Mouse (Mus musculus) liver, embryonic 11.5 days (tissue): ENCODE data around the gene Prokr2. TPM values are rescaled to one million over a fixed set of nuclear protein-coding genes. Genes with fewer than 3 reads are reported as not detected.

Experiments
- ATAC-seq: fragments of 200-750 bp; cut with Nextera tagmentation; replicated peaks from 2 replicates; pipeline ENCODE4 v1.8.0; 2017; ENCODE audit warnings: moderate number of reproducible peaks, mild to moderate bottlenecking, moderate TSS enrichment, moderate library complexity; ENCODE audit not compliant: low FRiP score
- DNase-seq: peaks from one replicate; pipeline ENCODE4 v3.0.0-alpha.2; 2017; ENCODE audit warnings: low spot score
- H3K27ac ChIP-seq: fragments of 300-500 bp; sonication (generic); 2 replicates; pipeline ENCODE4 v1.5.1; 2014; ENCODE audit warnings: mild to moderate bottlenecking, low read depth, low read length, control low read depth
- H3K27me3 ChIP-seq: fragments of 300-500 bp; sonication (generic); replicated peaks from 2 replicates; pipeline ENCODE4 v1.6.1; 2014; ENCODE audit warnings: low read length, mixed read lengths; ENCODE audit not compliant: control insufficient read depth, insufficient read depth
- H3K36me3 ChIP-seq: fragments of 300-500 bp; sonication (generic); 2 replicates; pipeline ENCODE4 v1.6.1; 2014; ENCODE audit warnings: mild to moderate bottlenecking, low read length, moderate library complexity, mixed read lengths; ENCODE audit not compliant: control insufficient read depth, insufficient read depth
- H3K4me1 ChIP-seq: fragments of 300-500 bp; sonication (generic); replicated peaks from 2 replicates; pipeline ENCODE4 v1.6.1; 2014; ENCODE audit warnings: low read length, mixed read lengths; ENCODE audit not compliant: control insufficient read depth, insufficient read depth
- H3K4me2 ChIP-seq: fragments of 300-500 bp; sonication (generic); 2 replicates; pipeline ENCODE4 v1.6.1; 2014; ENCODE audit warnings: mild to moderate bottlenecking, control low read depth, moderate library complexity
- H3K4me3 ChIP-seq: fragments of 300-500 bp; sonication (generic); 2 replicates; pipeline ENCODE4 v1.5.1; 2014; ENCODE audit warnings: low read depth, low read length, control low read depth
- H3K9ac ChIP-seq: fragments of 300-500 bp; sonication (generic); 2 replicates; pipeline ENCODE4 v1.6.1; 2014; ENCODE audit warnings: low read depth, low read length, control low read depth
- H3K9me3 ChIP-seq: fragments of 300-500 bp; sonication (generic); 2 replicates; pipeline ENCODE4 v1.6.1; 2016; ENCODE audit warnings: low read length, inconsistent platforms, mixed read lengths; ENCODE audit not compliant: control insufficient read depth
- WGBS: fragments of 180-500 bp; shearing (Covaris S2); extraction: QIAGEN DNeasy Blood & Tissue Kit; methylation state at CpG from one replicate; pipeline ENCODE4 v1.1.7; 2014; 5-methylcytosine and 5-hydroxymethylcytosine counted together
- polyA plus RNA-seq: library from polyadenylated mRNA; unstranded; fragments of >200 nt; fragmentation: Nextera tagmentation; extraction: Ambion mirVana; gene quantifications from 2 replicates; pipeline ENCODE4 v1.2.1, GENCODE M21; 2014

Gene Prokr2
- polyA plus RNA-seq: 2.6 and 3.2 TPM in 2 replicates

DNA sequence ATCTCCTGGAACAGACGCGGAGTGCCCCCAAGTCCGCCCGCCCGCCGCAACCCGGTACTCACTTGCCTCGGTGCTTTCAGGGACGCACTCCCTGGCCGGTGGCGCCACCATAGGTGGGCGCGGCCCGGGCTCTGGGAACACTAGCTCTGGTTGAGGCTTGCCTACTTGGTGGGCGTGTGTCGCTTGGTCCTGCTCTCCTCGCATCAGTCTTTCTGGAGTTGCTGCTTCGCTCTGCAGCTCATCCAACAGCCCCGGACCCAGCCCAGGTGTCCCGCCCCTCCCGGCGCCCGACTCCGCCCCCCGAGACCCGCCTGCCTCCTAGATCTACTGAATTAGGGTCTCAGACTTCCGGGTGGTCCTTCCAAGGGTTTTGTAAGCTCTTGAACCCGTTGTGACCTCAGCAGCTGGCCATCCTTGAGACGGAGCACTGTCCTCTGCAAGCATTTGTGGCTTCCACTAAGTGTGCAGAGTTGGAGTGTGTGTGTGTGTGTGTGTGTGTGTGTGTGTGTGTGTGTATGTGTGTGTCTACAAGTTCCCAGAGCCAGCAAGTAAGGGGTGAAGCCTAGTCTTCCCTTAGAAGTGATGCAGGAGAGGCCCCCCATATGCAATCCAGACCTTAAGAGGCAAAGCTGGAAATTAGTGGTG lies at the start of gene Prokr2:
TSS of gene Prokr2 (minus strand) at position 254 of the 645 bp plus-strand sequence.
- no peaks in the 10 kb centered on the region for H3K9me3 ChIP-seq
- H3K27me3 ChIP-seq: peaks cover 36% of the 10 kb centered on the region
- H3K4me3 ChIP-seq: peak within 1 kb of the TSS; percentile 51
- H3K4me1 ChIP-seq: no peaks in the 10 kb centered on the region
- no peak for ATAC-seq
- H3K27ac ChIP-seq: no peak within 1 kb of the TSS
- 2% methylated on average over 29 of the region's 29 CpGs for WGBS
- no peak within 1 kb of the TSS; the same call in 1 of the 2 replicates for H3K9ac ChIP-seq
- H3K4me2 ChIP-seq: peak within 1 kb of the TSS; percentile 82
- DNase-seq: peak; percentile 57
- no peaks in the 10 kb centered on the region for H3K36me3 ChIP-seq

GRCm38 (mm10) chr2:132427160-132427941 lies 42.1 kb upstream of the Prokr2 start:
- Histone ChIP-seq H3K9ac (no peak overlapping the region), H3K27ac (no peak overlapping the region), H3K4me3 (no peak overlapping the region), H3K4me1 (no peaks in the 10 kb centered on the region), H3K9me3 (no peaks in the 10 kb centered on the region), H3K4me2 (no peak overlapping the region), H3K27me3 (no peaks in the 10 kb centered on the region), H3K36me3 (no peaks in the 10 kb centered on the region)
- 58% methylated on average over 17 of the region's 17 CpGs for WGBS
- ATAC-seq (no peak), DNase-seq (no peak)

- Histone ChIP-seq H3K4me1 (no peaks in the 10 kb centered on the region), H3K27me3 (no peaks in the 10 kb centered on the region), H3K9me3 (no peaks in the 10 kb centered on the region), H3K27ac (no peak overlapping the region), H3K4me3 (no peak overlapping the region), H3K36me3 (no peaks in the 10 kb centered on the region), H3K9ac (no peak overlapping the region), H3K4me2 (no peak overlapping the region)
- DNase-seq (no peak), ATAC-seq (no peak)
- WGBS: 72% methylated on average over 6 of the region's 6 CpGs
Observed at GRCm38 (mm10) chr2:132425576-132425975, 40.3 kb upstream of the Prokr2 start.

DNA sequence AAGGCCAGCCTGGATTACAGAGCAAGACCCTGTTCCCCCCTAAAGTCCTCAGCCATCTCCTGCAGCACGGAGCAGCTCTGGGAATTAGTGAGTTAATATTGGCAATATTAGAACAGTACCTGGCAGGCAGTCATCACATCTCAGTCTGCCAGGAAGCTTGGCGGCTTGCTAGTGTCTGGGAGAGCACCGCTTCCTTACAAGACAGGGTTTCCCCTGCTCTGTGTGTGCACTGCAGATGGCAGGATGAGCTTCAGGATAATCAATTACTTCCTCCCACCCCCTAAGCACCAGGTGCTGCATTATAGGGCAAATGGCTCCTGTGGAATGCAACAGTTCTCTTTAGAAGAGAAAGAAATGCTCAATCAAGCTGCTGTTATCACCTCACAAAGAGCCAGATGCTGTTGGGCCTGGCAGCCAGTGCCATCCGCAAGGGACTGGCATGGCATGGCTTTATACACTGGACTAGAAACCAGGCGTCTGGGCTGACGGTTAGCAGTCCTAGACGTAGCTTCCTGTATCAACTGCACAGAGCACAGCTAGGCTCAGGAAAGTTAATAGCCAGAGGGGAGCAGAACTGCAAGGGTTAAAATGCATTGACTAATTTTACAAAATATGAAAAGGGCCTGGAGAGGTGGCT lies 38.3 kb upstream of the Prokr2 start:
- Histone ChIP-seq H3K4me3 (no peak overlapping the region), H3K4me2 (no peak overlapping the region), H3K36me3 (no peaks in the 10 kb centered on the region), H3K9ac (no peak overlapping the region), H3K27ac (no peak overlapping the region), H3K4me1 (no peaks in the 10 kb centered on the region), H3K27me3 (no peaks in the 10 kb centered on the region), H3K9me3 (no peaks in the 10 kb centered on the region)
- DNase-seq: no peak
- WGBS: 79% methylated on average over 7 of the region's 7 CpGs
- ATAC-seq: no peak

- ATAC-seq (no peak), DNase-seq (no peak)
- 75% methylated on average over 9 of the region's 9 CpGs for WGBS
- Histone ChIP-seq H3K9me3 (no peaks in the 10 kb centered on the region), H3K27me3 (no peaks in the 10 kb centered on the region), H3K27ac (no peak overlapping the region), H3K9ac (no peak overlapping the region), H3K36me3 (no peaks in the 10 kb centered on the region), H3K4me3 (no peak overlapping the region), H3K4me1 (no peaks in the 10 kb centered on the region), H3K4me2 (no peak overlapping the region)
Observed at GRCm38 (mm10) chr2:132422846-132423245, 37.6 kb upstream of the Prokr2 start.

DNA sequence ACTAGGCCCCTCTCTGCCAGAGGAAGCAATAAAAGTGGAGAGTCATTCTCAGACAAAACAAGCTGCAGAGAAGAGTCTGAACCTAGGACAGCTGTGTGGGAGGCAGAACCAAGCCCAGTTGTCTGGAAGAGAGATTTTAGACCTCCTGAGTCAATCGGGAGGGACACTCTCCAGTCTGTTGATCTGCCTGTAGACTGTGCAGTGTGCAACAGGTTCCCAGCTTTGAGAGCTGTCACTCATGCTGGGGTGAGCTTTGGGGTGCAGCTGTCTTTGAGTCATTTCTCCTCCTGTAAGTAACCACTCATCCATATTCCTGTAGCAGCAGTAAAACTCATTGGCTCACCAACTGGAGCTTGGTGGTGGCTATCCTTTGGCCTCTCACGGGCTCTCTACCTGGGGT lies 33.2 kb upstream of the Prokr2 start:
- H3K27ac ChIP-seq: no peak overlapping the region
- H3K27me3 ChIP-seq: no peaks in the 10 kb centered on the region
- no peaks in the 10 kb centered on the region for H3K9me3 ChIP-seq
- H3K4me3 ChIP-seq: no peak overlapping the region
- H3K4me1 ChIP-seq: no peaks in the 10 kb centered on the region
- H3K4me2 ChIP-seq: no peak overlapping the region
- no peaks in the 10 kb centered on the region for H3K36me3 ChIP-seq
- ATAC-seq: no peak
- DNase-seq: no peak
- 86% methylated on average over 2 of the region's 2 CpGs for WGBS
- H3K9ac ChIP-seq: no peak overlapping the region

DNA sequence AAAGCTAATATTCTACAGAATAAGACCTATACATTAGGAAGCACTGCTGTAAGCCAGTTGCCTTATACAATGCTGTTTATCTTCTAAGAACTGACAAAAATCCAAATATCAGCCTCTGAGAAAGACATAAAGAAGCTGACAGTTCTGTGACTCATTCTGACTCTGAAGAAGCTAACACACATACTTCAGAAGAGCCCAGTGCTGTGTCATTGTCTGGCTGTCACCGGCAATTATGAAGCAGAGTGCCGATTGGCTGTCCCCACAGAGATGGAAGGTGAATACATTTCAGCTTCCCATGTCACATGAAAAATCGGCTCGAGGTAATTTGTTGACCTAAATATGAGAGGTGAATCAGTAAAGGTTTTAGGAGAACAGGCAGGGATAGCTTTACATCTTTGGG lies 24.9 kb upstream of the Prokr2 start:
- no peak for DNase-seq
- WGBS: 85% methylated on average over 4 of the region's 4 CpGs
- Histone ChIP-seq H3K36me3 (no peaks in the 10 kb centered on the region), H3K4me1 (no peaks in the 10 kb centered on the region), H3K4me3 (no peak overlapping the region), H3K9me3 (no peaks in the 10 kb centered on the region), H3K4me2 (no peak overlapping the region), H3K27ac (no peak overlapping the region), H3K9ac (no peak overlapping the region), H3K27me3 (no peaks in the 10 kb centered on the region)
- no peak for ATAC-seq

GRCm38 (mm10) chr2:132398136-132398535 lies 12.9 kb upstream of the Prokr2 start:
- ATAC-seq: no peak
- 82% methylated on average over 8 of the region's 8 CpGs for WGBS
- Histone ChIP-seq H3K4me3 (no peak overlapping the region), H3K27me3 (no peaks in the 10 kb centered on the region), H3K27ac (no peak overlapping the region), H3K36me3 (no peaks in the 10 kb centered on the region), H3K4me2 (no peak overlapping the region), H3K9ac (no peak overlapping the region), H3K4me1 (no peaks in the 10 kb centered on the region), H3K9me3 (peaks cover 6% of the 10 kb centered on the region)
- no peak for DNase-seq
